Mouse (Mus musculus) brain, embryonic 14.5 days (tissue): ENCODE data around the gene Rpl27.
"Not testable (repeated sequence)": the region's sequence is repeated elsewhere in the genome, so short reads cannot be mapped to it uniquely, and the experiment has no call there.

Experiments
- CTCF ChIP-seq: fragments of 200-500 bp; IDR thresholded peaks from 2 replicates; pipeline ENCODE4 v1.5.1; 2012; ENCODE audit warnings: inconsistent platforms, mild to moderate bottlenecking, moderate library complexity, borderline replicate concordance; ENCODE audit not compliant: insufficient read depth, insufficient read length; ENCODE audit errors: extremely low read depth
- POLR2A ChIP-seq: fragments of 200-500 bp; IDR thresholded peaks from 2 replicates; pipeline ENCODE4 v1.6.1; 2012; ENCODE audit warnings: mild to moderate bottlenecking, inconsistent platforms, borderline replicate concordance; ENCODE audit not compliant: poor library complexity, insufficient read depth, insufficient read length, severe bottlenecking; ENCODE audit errors: extremely low read depth

GRCm38 (mm10) chr11:101449596-101449995 is 7.5 kb downstream of the Rpl27 start:
- TF ChIP-seq CTCF, POLR2A: not testable (repeated sequence)
